Mouse (Mus musculus) liver, embryonic 14.5 days (tissue): Measurements from ENCODE around the gene Ccnb2.

Source experiments
- CTCF ChIP-seq: IDR thresholded peaks from 2 replicates; pipeline ENCODE4 v1.5.1; 2016; ENCODE audit warnings: antibody characterized with exemption, low read depth, control low read depth
- EP300 ChIP-seq: IDR thresholded peaks from 2 replicates; pipeline ENCODE4 v1.6.1; 2016; ENCODE audit warnings: antibody characterized with exemption, low read depth

GRCm38 (mm10) chr9:70387410-70388119 lies 33.8 kb downstream of the Ccnb2 start:
- TF ChIP-seq EP300 (no peak), CTCF (no peak)
